Mouse (Mus musculus): ENCODE data around the gene Ggta1.
A peak's percentile ranks its signal among the peaks of the same experiment; 100 is the strongest.

The Ggta1 gene

DNA sequence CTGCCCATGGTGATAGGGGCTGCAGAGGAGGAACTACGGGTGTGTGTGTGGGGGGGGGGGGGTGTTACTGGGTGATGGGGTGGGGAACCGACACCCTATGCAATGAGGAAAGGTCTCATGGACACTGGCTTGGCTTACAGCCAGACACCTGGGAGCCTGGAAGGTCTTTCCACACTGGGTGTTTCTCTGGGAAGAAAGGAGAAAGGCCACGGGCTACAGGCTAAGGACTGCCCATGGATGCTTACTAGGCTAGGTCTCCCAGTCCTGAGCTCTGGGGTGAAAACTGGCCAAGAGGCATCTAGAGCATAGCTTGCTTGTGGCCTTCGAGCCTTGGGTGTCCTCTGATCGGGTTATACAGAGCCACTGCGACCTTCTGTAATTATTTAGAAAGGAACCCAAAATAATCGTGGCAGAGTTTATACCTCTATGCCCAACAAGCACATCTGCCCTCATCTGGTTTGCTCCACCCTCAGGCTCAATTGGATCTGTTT is at the start of gene Ggta1:
TSS of gene Ggta1 (minus strand) at position 441 of the 491 bp plus-strand sequence.
- no peak for ATAC-seq (ENCODE audit: low TSS enrichment)

DNA sequence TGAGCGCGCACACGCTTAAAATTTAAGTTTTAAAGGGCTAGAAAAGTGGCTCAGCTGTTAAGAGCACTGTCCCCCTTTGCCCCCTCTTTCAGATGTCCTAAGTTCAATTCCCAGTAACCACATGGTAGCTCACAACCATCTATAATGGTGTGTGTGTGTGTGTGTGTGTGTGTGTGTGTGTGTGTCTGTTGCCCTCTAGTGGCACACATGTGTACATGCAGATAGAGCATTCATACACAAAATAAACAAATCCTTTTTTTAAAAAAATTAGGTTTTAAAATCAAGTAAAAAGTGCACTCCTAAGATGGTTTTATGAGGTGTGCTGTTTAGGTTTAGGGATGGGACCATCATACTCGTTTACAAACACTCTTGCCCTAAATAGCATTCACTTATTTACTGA is 49.2 kb upstream of the Ggta1 start:
- ATAC-seq (ENCODE audit: low TSS enrichment): no peak

GRCm38 (mm10) chr2:35510920-35511319 is 47.9 kb upstream of the Ggta1 start:
- ATAC-seq (ENCODE audit: low TSS enrichment): no peak

DNA sequence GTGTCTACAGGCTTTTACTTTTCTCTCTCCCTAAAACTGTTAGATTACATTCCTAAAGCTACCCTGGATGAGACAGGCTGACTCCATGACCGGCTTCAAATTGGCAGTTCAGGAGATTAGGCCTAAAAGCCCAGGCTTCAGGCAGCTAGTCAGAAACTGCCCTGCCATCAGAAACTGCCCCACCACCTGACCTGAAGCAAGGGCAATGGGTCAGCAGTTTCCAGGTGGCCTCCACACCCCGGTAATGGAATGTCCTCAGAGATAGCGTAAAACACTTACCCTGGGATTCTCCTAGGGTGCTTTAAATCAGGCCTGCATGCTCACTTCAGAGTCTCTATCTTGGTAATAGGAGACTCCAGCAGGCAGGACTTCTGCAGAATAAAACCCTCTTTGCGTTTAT is 46.9 kb upstream of the Ggta1 start:
- ATAC-seq (ENCODE audit: low TSS enrichment): no peak

- ATAC-seq (ENCODE audit: low TSS enrichment): no peak
Measured at GRCm38 (mm10) chr2:35509343-35509667, 46.3 kb upstream of the Ggta1 start.

DNA sequence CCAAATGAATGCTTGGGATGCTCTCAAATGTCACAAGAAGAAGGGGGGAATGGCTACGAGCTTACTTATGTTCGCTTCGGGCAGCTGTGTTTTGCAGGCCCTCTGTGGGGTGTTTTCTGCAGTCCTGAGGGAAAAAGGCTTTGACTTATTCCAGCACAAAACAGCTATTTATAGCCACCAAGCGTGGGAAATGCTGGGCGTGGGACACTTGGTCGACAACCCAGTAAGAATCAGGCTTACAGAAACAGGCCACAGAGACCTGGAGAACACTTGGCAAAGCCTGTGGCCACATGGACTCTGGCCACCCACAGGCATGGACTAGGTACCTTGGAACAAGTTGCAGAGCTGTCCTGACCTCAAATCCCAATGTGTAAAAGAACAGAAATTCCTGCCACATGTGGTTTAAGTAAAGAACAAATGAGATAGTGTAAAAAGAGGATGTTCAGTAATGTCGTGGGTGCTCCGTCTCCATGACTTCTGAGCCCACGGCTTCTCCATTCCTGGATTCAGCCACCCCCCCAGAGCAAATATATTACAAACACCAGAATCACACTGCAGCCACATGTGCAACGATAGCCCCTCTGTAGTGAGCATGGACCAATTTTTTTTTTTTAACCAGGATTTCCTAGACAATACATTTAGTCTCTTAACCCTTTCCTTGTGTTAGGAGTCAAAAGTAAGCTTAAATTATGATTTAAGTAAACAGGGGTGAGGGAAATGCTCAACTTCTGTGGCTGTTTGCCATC is 45.7 kb upstream of the Ggta1 start:
- ATAC-seq (ENCODE audit: low TSS enrichment): peak; percentile 61

DNA sequence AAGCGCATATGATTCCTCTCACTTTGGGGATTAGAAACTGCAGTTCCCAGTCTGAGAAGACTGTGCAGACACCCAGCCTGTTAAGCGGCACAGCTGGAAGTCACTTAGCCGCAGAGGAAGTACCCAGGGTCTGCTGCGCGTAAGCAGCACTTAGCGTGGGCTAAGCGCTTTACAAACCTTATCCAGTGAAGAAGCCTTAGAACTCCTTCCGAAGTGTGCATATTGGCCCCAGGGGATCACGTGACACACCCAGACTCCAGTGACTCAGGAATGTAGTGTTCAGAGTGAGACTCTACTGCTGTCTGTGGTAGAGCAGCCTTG is 44.1 kb upstream of the Ggta1 start:
- ATAC-seq (ENCODE audit: low TSS enrichment): peak; percentile 63; the same call in 1 of the 2 replicates

DNA sequence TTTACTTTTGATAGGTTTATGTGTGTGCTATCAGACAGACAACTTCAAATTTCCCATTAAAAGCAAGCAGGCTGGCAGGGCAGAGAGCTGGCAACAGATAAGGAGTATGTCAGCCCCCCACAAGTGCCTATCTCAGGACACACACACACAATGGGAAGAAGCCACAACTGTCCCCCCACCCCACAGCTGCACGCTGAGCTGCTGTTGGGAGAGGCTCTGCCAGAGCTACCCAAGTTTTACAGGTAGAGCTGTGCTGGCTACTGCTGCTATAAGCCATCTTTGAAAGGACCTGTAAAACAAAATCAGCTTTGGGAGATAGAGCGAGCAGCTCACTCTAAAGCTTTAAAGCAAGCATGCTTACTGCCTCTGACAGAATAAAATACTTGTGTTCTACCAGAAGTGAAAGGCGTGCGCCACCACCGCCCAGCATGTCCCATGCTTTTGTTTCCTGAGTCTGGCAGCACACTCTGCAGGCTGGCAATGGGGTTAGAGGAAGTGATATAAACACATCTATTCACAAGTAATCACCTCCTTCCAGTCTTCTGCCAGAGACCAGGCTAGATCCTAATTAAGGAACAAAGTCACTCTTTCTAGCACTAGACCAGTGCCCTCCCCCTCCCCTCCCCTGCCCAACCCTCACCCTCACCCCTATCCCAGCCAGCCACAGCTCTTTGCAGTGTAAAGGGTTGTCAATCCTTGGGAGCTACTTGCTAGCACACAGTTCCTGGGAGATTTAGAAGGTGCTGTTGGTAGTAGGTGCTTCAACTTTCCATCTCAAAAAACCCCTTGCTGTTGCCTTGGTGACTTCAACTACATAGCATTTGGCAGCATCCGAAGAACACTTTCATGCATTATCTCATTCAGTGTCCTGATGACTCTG is 43.5 kb upstream of the Ggta1 start:
- ATAC-seq (ENCODE audit: low TSS enrichment): peak; percentile 60

- ATAC-seq (ENCODE audit: low TSS enrichment): no peak
Measured at GRCm38 (mm10) chr2:35505519-35506286, 42.7 kb upstream of the Ggta1 start.

DNA sequence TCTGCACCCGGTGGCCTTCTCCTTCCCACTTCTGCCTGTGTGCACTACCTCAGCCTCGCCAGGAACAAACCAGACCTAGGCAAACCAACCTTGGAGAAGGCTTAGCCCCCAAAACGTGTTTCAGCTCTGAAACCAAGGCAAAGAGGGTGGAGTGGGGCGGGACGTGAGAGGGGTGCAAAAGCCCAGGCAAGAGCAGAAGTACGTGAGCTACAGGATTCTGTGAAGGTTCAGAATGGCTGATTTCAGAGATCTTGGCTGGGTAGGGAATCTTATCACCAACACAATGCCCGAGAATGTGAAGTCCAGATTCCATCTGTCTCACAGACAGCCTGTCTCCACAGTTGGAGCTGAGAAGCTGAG is 41.4 kb upstream of the Ggta1 start:
- ATAC-seq (ENCODE audit: low TSS enrichment): no peak

DNA sequence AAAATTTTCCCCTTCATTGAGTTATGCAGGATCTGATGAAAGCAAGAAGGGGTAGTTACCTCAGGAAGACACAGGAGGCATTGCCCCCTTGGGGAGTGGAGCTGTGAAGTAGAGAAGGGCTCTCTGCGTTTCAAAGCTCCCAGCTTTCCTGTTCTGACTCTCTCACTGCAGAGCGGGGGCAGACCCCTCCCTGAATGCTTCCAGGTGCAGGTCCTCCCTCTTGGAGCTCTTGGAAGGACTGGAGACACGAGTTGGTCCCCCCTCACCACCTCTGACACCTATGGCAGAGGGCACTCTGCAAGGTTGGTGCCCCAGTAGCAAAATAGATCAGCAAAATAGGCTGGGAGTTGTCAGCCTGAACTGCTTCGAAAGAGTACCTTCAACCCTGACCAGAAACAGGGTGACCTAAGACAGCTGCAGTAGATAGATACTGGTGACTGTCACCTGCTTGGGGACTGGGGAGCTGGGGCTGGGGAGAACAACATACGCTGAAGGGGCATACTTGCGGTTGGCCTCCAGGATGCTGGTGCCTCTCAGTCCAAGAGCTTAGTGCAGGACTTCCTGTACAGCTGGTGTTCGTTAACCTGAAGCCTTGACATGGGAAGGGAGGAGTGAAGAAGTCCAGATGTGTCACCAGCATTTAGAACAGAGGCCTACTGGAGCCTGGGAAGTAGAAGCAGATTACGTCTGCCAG is 40.8 kb upstream of the Ggta1 start:
- no peak for ATAC-seq (ENCODE audit: low TSS enrichment)

DNA sequence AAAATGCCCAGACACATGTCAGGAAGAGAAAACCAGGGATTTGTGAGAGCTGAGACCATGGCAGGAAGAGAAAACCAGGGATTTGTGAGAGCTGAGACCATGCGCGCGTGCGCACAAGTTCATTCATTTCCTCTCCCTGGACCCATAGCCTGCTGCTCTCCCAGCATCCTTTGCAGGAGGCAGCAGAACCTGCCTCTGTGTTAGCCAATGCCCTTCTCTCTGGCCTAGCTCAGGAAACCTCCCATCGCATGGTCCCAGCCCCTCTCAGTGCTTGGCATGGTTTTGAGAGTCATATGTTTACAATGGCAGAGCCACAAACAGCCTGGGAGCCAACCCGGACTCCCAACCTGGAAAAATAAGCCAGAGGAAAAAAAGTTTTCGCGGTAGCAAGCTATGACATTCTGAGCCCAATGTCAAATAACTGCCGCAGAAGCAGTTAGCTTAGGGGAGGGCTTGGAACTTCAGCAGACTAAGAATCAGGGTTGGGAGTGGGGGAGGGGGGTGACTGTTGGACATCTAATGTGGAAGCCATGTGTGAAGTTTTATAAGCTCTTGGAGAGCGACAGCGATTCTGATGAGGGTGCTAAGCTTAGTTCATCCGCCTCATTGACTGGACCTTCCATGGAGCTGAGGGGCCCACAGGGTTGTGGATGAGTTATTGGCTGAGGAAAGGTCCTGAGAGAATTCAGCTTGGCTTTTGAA is 40.1 kb upstream of the Ggta1 start:
- no peak for ATAC-seq (ENCODE audit: low TSS enrichment)

GRCm38 (mm10) chr2:35502561-35502960 is 39.5 kb upstream of the Ggta1 start:
- no peak for ATAC-seq (ENCODE audit: low TSS enrichment)

GRCm38 (mm10) chr2:35499474-35499873 is 36.4 kb upstream of the Ggta1 start:
- no peak for ATAC-seq (ENCODE audit: low TSS enrichment)

DNA sequence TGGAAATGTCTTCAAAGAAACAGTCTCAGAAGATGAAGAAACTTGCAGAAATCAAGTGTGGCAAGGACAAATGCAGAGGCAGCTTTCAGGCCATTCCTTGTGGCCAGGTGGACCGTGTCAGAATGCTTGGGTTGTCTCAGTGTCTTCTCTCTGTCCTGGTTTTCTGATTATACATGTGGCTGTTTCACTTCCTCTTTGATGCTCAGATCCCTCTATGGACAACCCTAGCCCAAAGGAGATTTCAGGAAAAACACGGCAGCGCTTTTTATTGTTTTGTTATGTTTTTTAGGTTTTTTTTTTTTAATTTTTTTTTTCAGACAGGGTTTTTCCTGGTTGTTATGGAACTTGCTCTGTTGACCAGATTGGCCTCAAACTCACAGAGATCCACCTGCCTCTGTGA is 35.9 kb upstream of the Ggta1 start:
- no peak for ATAC-seq (ENCODE audit: low TSS enrichment)

DNA sequence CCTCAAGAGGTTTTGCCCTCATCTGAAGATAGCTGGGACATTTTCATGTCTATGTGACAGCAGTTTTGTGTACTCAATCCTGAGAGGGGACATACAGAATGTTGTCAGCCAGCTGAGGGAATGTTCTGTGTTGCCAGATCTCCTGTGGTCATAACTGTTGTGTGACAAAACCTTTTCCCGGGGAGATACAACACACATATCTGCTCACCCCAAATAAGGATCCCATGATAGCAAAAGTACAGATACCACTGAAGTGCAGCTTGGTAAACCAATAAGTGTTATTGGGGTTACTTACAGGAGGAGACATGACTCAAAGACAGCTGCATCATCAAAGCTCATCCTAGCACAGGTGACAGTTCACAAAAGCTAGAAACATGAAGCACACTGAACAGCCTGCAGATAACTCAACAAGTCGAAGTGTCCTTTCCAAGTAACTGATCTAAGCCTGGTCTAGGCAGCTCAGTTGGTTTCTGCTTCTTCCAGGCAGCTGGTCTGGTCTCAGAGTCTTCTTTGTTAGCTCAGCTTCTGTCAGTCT is 34.7 kb upstream of the Ggta1 start:
- no peak for ATAC-seq (ENCODE audit: low TSS enrichment)

- no peak for ATAC-seq (ENCODE audit: low TSS enrichment)
Measured at GRCm38 (mm10) chr2:35496279-35497013, 33.4 kb upstream of the Ggta1 start.

GRCm38 (mm10) chr2:35495486-35496278 is 32.7 kb upstream of the Ggta1 start:
- no peak for ATAC-seq (ENCODE audit: low TSS enrichment)

DNA sequence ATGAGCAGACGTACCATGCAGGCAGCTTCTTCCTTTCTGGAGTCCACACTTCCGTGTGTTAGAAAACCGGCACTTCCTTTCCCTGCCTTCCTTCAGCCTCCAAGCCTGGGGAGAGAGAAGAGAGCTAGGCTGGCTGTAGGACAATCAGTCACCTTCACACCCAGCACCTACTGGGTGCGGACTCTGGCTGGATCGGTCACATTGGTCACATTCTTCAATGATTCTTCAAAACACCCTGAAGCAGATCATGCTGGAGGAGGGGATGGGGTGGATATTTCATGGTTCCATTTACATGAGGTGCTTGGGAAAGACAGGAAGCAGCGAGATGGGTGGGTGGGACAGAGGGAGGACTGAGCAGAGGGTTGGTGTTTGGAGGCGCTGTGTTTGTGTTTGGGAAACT is 30.5 kb upstream of the Ggta1 start:
- ATAC-seq (ENCODE audit: low TSS enrichment): no peak

GRCm38 (mm10) chr2:35491151-35491550 is 28.1 kb upstream of the Ggta1 start:
- ATAC-seq (ENCODE audit: low TSS enrichment): no peak
